Mouse (Mus musculus): ENCODE data around the gene Eprs. TPM values are rescaled to one million over a fixed set of nuclear protein-coding genes. Genes with fewer than 3 reads are reported as not detected.
"Not testable (repeated sequence)": the region's sequence is repeated elsewhere in the genome, so short reads cannot be mapped to it uniquely, and the experiment has no call there.

Eprs gene
- 100 to 1,000 TPM; 129 to 141 TPM for total RNA-seq (2021)
- long read RNA-seq, experiment 1, full-length matches to known transcripts = 43 of 74 reads
- long read RNA-seq, experiment 1, partial matches to known transcripts = 25 of 74 reads
- long read RNA-seq, experiment 1, other reads (novel, unspliced or antisense) = 6 of 74 reads
- long read RNA-seq, experiment 2, full-length matches to known transcripts = 45 of 90 reads
- long read RNA-seq, experiment 2, partial matches to known transcripts = 41 of 90 reads
- long read RNA-seq, experiment 2, other reads (novel, unspliced or antisense) = 4 of 90 reads

DNA sequence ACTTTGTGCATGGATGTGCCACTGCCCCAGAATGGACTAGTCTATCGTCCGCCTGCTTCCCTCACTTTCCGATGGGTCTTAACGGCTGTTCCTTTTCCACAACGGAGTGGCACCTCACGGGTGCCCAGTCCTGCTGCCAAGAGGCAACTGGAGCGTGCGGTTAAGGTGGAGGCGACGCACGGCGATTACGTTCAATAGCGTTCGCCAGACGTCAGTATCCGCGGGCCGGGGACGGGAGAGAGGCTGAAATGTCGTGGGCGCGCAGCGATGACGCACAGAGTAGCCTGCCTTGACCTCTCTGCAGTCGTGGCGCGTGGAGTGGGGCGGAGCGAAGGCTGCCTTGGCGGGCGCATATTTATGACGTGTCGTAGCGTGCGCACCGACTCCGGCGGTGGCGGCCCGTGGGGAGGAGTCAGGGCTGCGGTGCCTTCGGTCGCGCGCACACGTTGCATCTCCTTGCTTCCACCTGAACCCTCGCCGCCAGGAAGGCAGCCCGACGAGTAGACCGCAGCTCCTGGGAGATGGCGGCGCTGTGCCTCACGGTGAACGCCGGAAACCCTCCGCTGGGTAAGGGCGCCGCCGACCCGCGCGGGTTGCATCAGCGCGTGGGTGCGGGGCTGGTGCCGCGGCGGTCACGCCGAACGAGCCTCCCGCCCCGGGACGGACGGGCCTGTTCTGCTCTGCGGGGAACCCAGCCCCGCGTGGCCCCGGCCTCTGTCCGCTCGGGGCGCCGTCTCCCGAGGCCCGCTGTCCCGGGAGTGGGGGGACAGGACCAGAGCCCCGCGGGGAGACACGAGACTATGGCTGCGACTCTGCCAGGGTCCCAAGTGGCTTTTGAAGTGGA is at the start of gene Eprs:
TSS of gene Eprs (plus strand) at position 368 of the 844 bp plus-strand sequence.
- DNase-seq = peak; percentile 98
- intact Hi-C loops (cut with DNase I) = no loop called here

DNA sequence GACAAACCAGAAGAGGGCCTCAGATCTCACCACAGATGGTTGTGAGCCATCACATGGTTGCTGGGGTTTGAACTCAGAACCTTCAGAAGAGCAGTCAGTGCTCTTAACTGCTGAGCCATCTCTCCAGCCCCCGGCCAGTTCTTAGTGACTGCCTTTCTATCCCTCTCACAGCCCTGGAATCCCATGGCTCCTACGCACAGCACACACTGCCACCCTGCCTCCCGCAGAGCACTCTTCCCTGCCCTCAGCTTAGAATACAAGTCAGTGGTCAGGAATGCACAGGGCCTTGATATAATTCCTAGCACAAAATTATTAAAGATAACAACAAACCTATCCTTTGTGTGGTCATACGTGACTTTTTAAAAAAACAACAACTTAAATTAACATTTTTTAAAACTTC is 48.3 kb upstream of the Eprs start:
- no peak for DNase-seq

DNA sequence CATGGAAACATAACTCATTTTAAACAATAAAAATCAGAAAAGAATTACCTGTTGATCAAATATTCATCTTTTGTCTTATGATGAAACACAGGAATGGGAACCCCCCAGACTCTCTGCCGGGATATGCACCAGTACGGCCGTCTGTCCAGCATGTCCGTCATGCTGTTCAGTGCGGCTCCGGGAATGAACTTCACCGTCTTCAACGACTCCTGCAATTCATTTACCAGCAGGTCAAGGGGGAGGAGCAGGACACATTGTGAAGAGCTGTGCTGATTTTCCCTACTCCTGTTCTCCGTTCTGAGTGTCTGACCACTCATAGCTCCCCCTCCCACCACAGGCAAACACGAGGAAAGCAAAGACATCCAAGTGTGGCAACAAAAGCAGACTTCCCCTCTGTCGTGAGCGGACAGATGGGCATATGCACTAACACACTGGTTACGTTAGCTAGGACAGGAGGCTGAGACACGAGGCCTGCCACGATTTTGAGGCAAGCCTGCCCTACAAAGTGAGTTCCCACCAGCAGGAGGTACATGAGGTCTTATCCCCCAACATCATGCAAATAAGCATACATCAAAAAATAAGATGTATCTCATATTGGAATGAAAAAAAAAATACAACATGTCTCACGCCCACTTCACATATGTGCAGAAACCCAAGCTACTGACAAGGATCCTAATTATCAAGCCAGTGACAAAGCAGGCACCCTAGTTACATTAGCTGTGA is 46.8 kb upstream of the Eprs start:
- DNase-seq = no peak
- intact Hi-C loops (cut with DNase I) = no loop called here

More for the DNA sequence above, 48.3 kb upstream of the Eprs start:
- intact Hi-C loops (cut with DNase I) = no loop called here

DNA sequence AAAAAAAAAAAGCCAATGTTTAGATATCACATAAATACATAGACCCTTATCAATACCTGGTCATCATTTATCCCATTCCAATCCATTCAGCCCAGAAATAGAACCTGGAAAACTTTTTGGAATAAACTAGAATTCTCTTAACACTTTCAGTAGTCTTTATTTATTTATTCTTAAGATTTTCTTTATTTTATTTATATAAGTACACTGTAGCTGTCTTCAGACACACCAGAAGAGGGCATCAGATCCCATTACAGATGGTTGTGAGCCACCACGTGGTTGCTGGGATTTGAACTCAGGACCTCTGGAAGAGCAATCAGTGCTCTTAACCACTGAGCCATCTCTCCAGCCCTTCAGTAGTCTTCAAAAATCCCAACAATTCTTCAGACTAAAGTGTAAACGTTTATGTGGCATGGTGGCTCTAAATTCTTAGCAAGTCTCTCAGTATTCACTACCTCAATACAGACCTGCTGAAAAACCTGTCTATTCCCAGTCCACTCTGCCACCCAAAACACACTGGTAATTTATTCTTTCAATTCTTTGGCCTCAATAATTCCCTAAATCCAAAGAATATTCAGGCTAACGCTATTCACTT is 35.0 kb upstream of the Eprs start:
- intact Hi-C loops (cut with DNase I); DNase-seq: not testable (repeated sequence)

DNA sequence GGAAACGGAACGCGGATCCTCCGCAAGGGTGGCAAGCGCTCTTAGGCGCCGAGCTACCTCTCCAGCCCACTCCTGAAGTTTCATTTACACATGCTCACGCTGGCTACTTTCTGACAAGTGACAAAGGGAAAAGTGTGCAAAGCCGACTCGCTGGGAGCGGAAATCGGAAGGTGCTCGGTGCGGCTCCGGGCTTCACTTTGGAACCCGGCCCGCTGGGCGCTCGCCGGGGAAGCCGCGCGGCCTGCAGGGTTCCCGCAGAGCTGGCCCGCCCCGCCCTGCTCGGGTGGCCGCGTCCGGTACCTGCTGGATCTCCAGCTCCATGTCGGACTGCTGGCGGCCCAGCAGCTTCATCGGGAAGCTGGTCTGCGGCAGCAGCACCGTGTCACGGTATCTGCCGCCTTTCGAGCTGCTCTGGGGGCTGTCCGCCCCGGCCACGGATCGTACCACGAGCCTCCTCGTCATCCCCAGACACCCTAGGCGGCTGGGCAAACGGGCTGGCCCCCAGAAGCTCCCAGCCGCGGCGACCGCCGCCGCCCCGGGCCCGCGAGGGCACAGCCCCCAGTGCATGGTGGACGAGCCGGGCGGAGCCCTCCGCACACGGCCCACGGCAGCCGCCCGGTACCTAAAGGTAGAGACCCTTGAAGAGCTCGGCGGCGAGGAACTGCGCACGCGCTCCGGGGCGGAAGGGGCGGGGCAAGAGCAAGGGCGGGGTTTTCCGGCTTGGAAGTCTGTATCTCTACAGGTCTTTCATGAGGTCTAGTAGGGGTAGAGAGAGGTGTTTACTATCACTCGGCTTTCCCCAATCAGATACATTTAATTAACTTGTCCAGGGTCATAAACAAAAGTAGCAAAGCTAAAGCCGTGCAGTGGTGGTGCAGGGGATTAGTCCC is 33.9 kb upstream of the Eprs start, which contains the start of gene Iars2:
TSS of gene Iars2 (minus strand) at position 676 of the 890 bp plus-strand sequence.
- peak; percentile 85 to 91 for DNase-seq
- intact Hi-C loops (cut with DNase I) = no loop called here

DNA sequence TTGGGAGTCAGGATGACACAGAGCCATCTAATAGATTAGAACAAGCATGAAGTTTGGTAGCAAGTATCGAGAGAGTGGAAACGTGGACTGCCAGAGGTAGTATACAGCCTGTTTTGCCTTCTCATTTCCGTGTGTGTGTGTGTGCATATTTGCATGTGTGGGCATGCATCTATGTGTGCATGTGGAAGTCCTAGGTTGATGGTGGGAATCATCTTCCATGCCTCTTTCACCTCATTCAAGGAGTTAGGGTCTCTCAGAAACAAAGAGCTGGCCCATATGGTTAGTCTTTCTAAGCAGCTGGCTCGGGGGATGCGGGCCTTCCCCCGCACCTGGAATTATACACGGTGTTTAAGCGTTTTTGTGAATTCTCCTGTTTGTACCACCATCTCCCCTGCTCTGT is 33.0 kb upstream of the Eprs start:
- DNase-seq = no peak
- intact Hi-C loops (cut with DNase I) = no loop called here

DNA sequence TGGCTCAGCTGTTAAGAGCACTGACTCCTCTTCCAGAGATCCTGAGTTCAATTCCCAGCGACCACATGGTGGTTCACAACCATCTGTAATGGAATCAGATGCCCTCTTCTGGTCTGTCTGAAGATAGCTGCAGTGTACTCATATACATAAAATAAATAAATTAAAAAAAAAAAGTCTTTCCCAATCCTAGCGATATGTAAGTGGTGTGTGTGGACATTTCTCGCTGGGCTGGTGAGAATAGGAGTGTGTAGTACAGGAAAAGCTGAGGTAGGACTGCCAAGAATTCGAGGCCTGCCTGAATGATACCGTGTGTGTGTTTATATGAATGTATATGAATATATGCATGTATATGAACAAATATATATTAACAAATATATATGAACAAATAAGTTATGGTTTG is 31.5 kb upstream of the Eprs start:
- DNase-seq = no peak
- intact Hi-C loops (cut with DNase I) = no loop called here

DNA sequence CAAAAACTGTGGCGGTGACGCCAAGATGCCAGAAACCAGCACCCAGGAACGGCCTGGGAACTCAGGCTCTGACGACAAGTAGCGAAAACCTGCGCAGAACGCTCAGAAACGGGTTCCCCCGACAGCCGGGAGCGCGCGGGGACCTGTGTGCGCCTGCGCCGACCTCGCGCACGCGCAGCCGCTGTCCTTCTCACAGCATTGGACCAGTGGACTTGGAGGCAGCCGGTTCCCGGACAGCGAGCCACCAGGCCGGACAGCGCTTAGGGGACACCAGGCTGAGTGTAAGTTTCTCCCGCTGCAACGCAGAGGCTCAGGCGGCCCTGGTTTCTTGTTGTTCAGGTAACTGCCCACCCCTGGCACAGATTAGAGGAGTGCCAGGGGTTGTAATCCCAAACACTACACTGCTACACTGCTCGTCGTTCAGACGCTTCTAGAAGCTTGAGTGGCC is 30.8 kb upstream of the Eprs start, which contains the start of gene Bpnt1:
TSS of gene Bpnt1 (plus strand) at position 167 of the 448 bp plus-strand sequence.
- DNase-seq = peak; percentile 79 to 85
- intact Hi-C loops (cut with DNase I) = no loop called here

DNA sequence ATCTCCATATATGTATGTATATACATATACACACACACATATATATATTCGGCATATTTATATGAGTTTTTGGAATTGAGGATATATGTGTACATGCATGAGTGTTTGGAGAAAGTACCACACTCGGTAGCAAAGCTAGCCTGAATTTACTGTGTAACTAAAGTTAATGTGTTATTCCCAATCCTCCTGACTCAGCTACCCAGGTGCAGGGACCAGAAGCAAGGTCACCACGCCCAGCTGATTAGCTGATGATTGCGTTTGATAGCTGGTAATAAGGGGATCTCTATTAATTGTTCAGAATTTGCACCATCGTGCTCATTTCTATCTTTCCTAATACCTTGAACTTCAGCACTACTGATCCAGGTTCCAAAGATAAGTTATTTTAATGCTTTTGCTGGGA is 29.2 kb upstream of the Eprs start:
- intact Hi-C loops (cut with DNase I) = no loop called here
- no peak for DNase-seq

DNA sequence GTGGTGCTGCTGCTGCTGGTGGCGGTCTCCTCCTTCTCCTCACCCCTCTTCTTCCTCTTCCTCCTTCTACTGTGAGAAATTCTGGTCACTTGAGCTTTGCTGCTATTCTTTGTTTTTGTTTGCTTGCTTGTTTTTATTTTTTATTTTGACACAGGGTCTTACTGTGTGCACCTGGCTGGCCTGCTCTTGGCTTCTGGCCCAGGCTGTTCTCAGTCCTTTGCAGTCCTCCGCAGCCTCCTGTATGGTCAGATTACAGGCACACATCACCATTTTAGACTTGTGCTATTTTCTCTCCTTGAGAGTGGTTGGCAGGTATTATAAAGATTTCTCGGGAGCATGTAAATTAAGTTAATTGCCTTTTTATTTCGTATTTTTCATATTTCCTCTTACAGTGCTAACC is 28.7 kb upstream of the Eprs start:
- intact Hi-C loops (cut with DNase I) = no loop called here
- DNase-seq = peak in 1 of 2 experiments; percentile 8

DNA sequence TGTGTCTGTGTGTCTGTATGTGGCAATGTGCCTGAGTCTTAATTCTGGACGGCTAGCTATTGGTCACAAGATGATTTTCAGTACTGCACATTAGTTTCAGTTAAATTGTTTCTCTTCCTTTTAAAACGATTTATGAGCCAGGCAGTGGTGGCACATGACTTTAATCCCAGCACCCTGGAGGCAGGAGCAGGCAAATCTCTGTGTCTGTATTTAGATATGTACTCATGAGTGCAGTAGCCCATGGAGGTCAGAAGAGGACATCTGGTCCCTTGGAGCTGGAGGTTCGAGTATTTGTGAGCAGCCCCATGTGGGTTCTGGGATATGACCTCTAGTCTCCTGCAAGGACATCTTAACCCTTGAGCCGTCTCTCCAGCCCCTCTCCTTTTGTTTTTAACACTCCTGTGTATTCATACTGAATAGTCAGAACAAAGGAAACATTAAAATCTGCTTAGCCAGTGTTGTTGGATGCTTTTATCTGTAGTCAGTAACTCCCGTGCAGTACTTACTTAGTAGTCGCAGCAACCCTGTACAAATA is 27.5 kb upstream of the Eprs start:
- intact Hi-C loops (cut with DNase I) = no loop called here
- no peak for DNase-seq

DNA sequence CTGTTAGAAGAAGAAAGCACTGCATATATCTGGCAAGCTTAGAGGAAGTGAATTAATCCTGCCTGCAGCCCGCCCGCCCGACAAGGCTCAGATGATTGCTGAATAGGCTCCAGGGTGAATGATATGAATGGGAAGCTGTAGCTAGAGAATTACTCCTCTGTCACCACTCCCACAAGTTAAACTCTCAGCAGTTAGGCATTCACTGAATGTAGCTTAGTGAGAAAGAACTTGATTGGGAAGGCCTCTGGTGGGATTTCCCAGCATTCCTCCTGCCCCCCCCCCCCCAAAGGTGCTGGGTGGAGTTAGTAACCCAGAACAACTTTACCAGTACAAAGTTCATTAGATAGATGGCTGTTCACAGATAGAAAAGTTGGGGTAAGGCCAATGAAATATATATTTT is 26.3 kb upstream of the Eprs start:
- intact Hi-C loops (cut with DNase I) = no loop called here
- no peak for DNase-seq

DNA sequence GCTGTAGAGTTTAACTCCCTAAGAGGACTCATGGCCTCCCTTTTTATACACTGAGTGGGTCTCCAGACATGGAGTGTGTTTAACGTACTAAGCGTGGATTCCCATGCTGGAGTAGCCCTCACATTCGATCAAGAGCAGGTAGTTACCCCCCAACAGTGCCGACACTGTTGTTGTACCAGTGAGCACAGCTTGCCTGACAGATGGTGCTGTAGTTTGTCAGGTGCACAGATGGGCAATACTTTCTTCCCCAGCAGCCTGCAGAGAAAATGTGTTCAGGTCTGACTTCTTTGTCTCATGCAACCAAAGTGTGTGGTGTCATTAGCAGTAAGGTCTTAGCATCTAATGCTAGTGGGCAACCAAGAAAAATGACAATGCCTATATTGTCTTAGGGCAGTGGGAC is 20.4 kb upstream of the Eprs start:
- intact Hi-C loops (cut with DNase I) = no loop called here
- no peak for DNase-seq

DNA sequence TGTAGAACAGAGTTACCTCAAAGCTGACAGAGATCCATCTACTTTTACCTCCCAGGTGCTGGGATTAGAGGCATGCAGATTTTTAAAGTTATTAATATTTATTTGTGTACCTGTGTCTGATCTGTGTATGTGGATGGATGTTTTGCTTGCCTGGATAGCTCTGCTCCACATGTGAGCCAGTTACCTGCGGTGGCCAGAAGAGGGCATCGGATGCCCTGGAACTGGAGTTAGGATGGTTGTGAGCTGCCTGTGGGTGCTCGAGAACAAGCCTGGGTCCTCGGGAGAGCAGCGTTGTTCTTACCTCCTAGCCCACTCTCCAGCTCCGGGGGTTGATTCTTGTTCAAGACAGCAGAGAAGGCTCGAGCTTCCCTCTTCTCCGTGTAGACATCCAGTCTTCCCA is 19.4 kb upstream of the Eprs start:
- intact Hi-C loops (cut with DNase I) = no loop called here
- DNase-seq = no peak

DNA sequence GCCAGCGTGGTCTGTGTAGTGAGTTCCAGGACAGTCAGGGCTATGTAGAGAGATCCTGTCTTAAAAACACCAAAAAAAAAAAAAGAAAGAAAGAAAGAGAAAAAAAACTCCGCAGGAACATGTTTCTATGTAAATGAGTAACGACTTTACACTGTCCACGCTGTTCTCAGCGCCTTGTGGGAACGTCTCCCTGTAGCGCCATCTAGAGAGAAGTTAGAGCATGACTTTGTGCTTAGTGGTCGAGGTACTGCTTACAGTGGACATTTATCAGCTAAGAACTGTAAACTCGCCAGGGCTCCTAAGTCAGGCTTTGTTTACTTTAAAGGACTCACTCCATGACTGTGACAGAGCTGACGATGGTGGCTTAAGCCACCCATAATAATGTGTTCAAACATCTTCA is 16.7 kb upstream of the Eprs start:
- DNase-seq = no peak
- intact Hi-C loops (cut with DNase I) = no loop called here

DNA sequence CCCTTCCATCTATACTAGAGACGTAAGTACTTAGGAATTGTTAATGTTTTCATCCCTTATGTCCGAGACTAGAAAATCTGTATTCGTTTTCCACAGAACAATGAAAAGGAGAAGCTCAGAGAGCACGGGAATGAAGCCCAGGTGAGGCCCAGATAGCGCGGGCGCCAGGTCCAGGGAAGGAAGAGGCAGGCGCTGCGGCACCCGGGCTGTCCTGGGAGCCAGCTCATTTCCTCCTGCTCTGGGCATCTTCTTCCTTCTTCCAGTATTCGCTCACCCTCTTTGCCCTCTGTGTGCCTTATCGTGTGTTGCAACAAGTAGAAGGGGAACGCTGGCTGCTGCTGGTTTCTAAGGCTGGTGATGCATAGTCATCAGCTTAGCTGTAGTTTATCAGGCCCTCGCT is 13.1 kb upstream of the Eprs start:
- DNase-seq = no peak
- intact Hi-C loops (cut with DNase I) = no loop called here

DNA sequence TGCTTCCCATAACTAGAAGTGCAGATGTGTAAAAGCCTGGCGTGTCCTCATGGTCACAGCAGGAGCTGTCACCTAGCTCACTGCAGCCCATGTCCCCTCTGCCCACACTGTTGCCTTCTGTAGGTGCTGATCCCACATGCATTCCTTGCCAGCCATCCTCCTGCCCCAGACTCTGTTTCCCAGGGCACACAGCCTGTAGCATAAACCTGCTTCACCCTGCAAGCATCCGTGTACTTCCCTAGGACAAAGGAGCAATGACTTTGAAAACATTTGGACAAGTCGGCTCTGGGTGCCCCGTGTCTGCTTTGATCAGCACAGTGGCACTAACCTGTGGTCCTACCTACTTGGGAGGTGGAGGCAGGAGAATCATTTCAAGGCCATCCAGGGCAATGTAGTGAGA is 12.2 kb upstream of the Eprs start:
- DNase-seq = no peak
- intact Hi-C loops (cut with DNase I) = no loop called here

DNA sequence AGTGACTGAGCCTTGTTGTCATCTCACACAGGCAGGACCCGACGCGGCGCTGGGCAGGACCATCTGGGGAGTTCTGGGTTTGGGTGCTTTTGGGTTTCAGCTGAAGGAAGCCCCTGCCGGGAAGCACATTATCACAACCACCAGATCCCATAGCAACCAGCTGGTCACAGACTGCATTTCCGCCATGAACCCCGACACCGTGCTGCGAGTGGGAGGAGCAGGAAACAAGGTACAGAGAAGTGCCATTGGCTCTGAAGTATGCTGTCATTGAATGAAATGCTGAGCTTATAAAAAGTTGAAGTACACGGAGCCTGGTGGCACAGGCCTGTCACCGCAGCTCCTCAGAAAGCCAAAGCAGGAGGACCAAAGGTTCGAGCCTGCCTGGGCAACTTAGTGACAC is 10.7 kb upstream of the Eprs start:
- DNase-seq = no peak
- intact Hi-C loops (cut with DNase I) = no loop called here

DNA sequence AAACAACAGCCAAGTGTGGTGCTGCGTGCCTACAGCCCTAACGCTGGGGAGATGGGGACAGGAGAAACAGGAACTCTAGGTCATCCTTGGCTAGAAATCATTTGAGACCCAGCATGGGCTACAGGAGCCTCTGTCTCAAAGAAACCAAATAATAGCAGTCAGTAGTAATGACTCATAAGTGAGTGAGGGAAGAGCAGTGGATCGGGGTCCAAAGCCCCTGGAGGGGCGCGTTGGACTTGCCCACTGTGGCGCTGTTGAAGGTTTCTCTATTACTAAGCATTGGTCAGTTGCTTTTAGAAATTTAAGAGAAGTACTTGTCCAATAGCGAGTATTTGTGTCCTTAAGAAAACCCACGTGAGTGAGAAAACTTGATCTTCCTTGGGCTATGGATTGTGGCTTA is 9.5 kb upstream of the Eprs start:
- intact Hi-C loops (cut with DNase I) = no loop called here
- no peak for DNase-seq

DNA sequence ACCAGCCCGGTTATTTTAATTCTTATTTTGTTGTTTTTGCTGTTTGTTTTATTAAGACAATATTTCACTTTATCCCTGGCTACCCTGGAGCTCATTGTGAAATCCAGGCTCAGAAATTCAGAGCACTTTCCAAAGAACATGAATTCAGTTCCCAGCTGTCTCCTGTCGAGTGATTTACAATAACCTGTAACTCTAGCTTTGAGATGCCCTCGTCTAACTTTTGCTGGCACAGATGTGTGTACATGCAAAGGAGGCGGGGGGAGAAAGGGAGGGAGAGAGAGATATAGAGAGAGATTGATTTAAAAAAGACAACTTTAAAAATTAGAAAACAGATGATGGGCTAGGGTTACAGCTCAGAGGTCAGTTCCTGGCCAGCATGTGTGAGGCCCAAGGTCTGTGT is 8.1 kb upstream of the Eprs start:
- intact Hi-C loops (cut with DNase I) = no loop called here

More for the DNA sequence above, 8.1 kb upstream of the Eprs start:
- no peak for DNase-seq
